Mouse (Mus musculus): ENCODE measurements around the gene Bdkrb1.
A peak's percentile ranks its signal among the peaks of the same experiment; 100 is the strongest.

The Bdkrb1 gene

GRCm38 (mm10) chr12:105597135-105597534, 5.8 kb upstream of the Bdkrb1 start:
- DNase-seq (ENCODE audit: inconsistent age in 2 of 2, low spot score in 1 of 2): no peak

GRCm38 (mm10) chr12:105598503-105598902, 4.4 kb upstream of the Bdkrb1 start:
- DNase-seq (ENCODE audit: inconsistent age in 2 of 2, low spot score in 1 of 2): no peak

- peak in 1 of 2 experiments; percentile 43 for DNase-seq (ENCODE audit: inconsistent age in 2 of 2, low spot score in 1 of 2)
These were observed 3.8 kb upstream of the Bdkrb1 start for GRCm38 (mm10) chr12:105599098-105599497.

- no peak for DNase-seq (ENCODE audit: inconsistent age in 2 of 2, low spot score in 1 of 2)
These were observed 1.3 kb upstream of the Bdkrb1 start for GRCm38 (mm10) chr12:105601586-105601985.

- no peak for DNase-seq (ENCODE audit: inconsistent age in 2 of 2, low spot score in 1 of 2)
These were observed 1.0 kb downstream of the Bdkrb1 start for GRCm38 (mm10) chr12:105603904-105604303.

GRCm38 (mm10) chr12:105605212-105605611, 2.3 kb downstream of the Bdkrb1 start:
- no peak for DNase-seq (ENCODE audit: inconsistent age in 2 of 2, low spot score in 1 of 2)

- no peak for DNase-seq (ENCODE audit: inconsistent age in 2 of 2, low spot score in 1 of 2)
These were observed 4.0 kb downstream of the Bdkrb1 start for GRCm38 (mm10) chr12:105606881-105607280.

GRCm38 (mm10) chr12:105611045-105611444, 8.2 kb downstream of the Bdkrb1 start:
- DNase-seq (ENCODE audit: inconsistent age in 2 of 2, low spot score in 1 of 2): no peak

- peak; percentile 28 to 73 for DNase-seq (ENCODE audit: inconsistent age in 2 of 2, low spot score in 1 of 2)
These were observed 8.9 kb downstream of the Bdkrb1 start for GRCm38 (mm10) chr12:105611748-105612147.

- no peak for DNase-seq (ENCODE audit: inconsistent age in 2 of 2, low spot score in 1 of 2)
These were observed 10.7 kb downstream of the Bdkrb1 start for GRCm38 (mm10) chr12:105613559-105613958.

GRCm38 (mm10) chr12:105622048-105622447, 19.2 kb downstream of the Bdkrb1 start:
- DNase-seq (ENCODE audit: inconsistent age in 2 of 2, low spot score in 1 of 2): no peak

GRCm38 (mm10) chr12:105622981-105623539, 20.2 kb downstream of the Bdkrb1 start:
- DNase-seq (ENCODE audit: inconsistent age in 2 of 2, low spot score in 1 of 2): no peak

- no peak for DNase-seq (ENCODE audit: inconsistent age in 2 of 2, low spot score in 1 of 2)
These were observed 22.9 kb downstream of the Bdkrb1 start for GRCm38 (mm10) chr12:105625798-105626197.

GRCm38 (mm10) chr12:105634374-105635067, 31.6 kb downstream of the Bdkrb1 start:
- DNase-seq (ENCODE audit: inconsistent age in 2 of 2, low spot score in 1 of 2): no peak

- no peak for DNase-seq (ENCODE audit: inconsistent age in 2 of 2, low spot score in 1 of 2)
These were observed 33.7 kb downstream of the Bdkrb1 start for GRCm38 (mm10) chr12:105636551-105636950.

GRCm38 (mm10) chr12:105637554-105637953, 34.7 kb downstream of the Bdkrb1 start:
- DNase-seq (ENCODE audit: inconsistent age in 2 of 2, low spot score in 1 of 2): no peak

- no peak for DNase-seq (ENCODE audit: inconsistent age in 2 of 2, low spot score in 1 of 2)
These were observed 40.0 kb downstream of the Bdkrb1 start for GRCm38 (mm10) chr12:105642770-105643321.
